Mouse (Mus musculus): ENCODE data around the gene Iqschfp.

- TF ChIP-seq USF1 (IDR thresholded peaks at IDR 0.05; ENCODE audit: low read depth) (no peak), CTCF (IDR thresholded peaks at IDR 0.05; ENCODE audit: control insufficient read depth, insufficient read depth, insufficient read length) (no peak), MAX (IDR thresholded peaks at IDR 0.05) (no peak)
Observed at GRCm38 (mm10) chr3:68419792-68420191, 527.8 kb downstream of the Iqschfp start.

Data from C2C12 (cell line).